Mouse (Mus musculus) limb, embryonic 11.5 days (tissue): ENCODE measurements around the gene Cuedc1. TPM values are rescaled to one million over a fixed set of nuclear protein-coding genes. Genes with fewer than 3 reads are reported as not detected.

Experiments
- ATAC-seq: fragments of 200-750 bp; cut with Nextera tagmentation; 2 replicates; pipeline ENCODE4 v1.8.0; 2017; ENCODE audit warnings: low read depth; ENCODE audit not compliant: insufficient number of reproducible peaks, low FRiP score, low TSS enrichment
- DNase-seq: peaks from one replicate; pipeline ENCODE4 v3.0.0-alpha.2; 2015; ENCODE audit warnings: low spot score
- H3K27ac ChIP-seq: fragments of 300-500 bp; sonication (generic); replicated peaks from 2 replicates; pipeline ENCODE4 v1.5.1; 2014; ENCODE audit warnings: low read depth, mild to moderate bottlenecking, low read length
- H3K27me3 ChIP-seq: fragments of 300-500 bp; sonication (generic); 2 replicates; pipeline ENCODE4 v1.6.1; 2014; ENCODE audit warnings: mild to moderate bottlenecking, low read length, mixed read lengths; ENCODE audit not compliant: control insufficient read depth, insufficient read depth
- H3K36me3 ChIP-seq: fragments of 300-500 bp; sonication (generic); 2 replicates; pipeline ENCODE4 v1.6.1; 2014; ENCODE audit warnings: mild to moderate bottlenecking, low read length, moderate library complexity, mixed read lengths; ENCODE audit not compliant: control insufficient read depth, insufficient read depth
- H3K4me1 ChIP-seq: fragments of 300-500 bp; sonication (generic); 2 replicates; pipeline ENCODE4 v1.6.1; 2014; ENCODE audit warnings: low read length, mixed read lengths; ENCODE audit not compliant: control insufficient read depth, insufficient read depth
- H3K4me2 ChIP-seq: fragments of 300-500 bp; sonication (generic); 2 replicates; pipeline ENCODE4 v1.6.1; 2014; ENCODE audit warnings: low read depth, mild to moderate bottlenecking, moderate library complexity; ENCODE audit not compliant: severe bottlenecking
- H3K4me3 ChIP-seq: fragments of 300-500 bp; sonication (generic); 2 replicates; pipeline ENCODE4 v1.5.1; 2014; ENCODE audit warnings: low read depth, low read length
- H3K9ac ChIP-seq: fragments of 300-500 bp; sonication (generic); 2 replicates; pipeline ENCODE4 v1.6.1; 2014; ENCODE audit warnings: mild to moderate bottlenecking, low read length
- H3K9me3 ChIP-seq: fragments of 300-500 bp; sonication (generic); 2 replicates; pipeline ENCODE4 v1.6.1; 2016; ENCODE audit warnings: low read length; ENCODE audit not compliant: control insufficient read depth
- WGBS: fragments of 180-500 bp; shearing (Covaris S2); extraction: QIAGEN DNeasy Blood & Tissue Kit; methylation state at CpG from one replicate; pipeline ENCODE4 v1.1.7; 2014; 5-methylcytosine and 5-hydroxymethylcytosine counted together
- polyA plus RNA-seq: library from polyadenylated mRNA; unstranded; fragments of >200 nt; fragmentation: Nextera tagmentation; extraction: Ambion mirVana; gene quantifications from 2 replicates; pipeline ENCODE4 v1.2.1, GENCODE M21; 2014

Cuedc1 gene
- polyA plus RNA-seq, 1 experiment from 2014 or later: 14.3 TPM

- peak; percentile 79 for DNase-seq
- 2% methylated on average over 10 of the region's 10 CpGs for WGBS
These were observed 143.0 kb downstream of the Cuedc1 start for GRCm38 (mm10) chr11:88240736-88241353.

GRCm38 (mm10) chr11:88241468-88242301 is 143.8 kb downstream of the Cuedc1 start:
- H3K4me1 ChIP-seq: peaks cover 14% of the 10 kb centered on the region
- 39% methylated on average over 12 of the region's 12 CpGs for WGBS
- ATAC-seq: 0 out of 2 replicates have a peak, but pooled peaks have one; percentile 37
- H3K9me3 ChIP-seq: no peaks in the 10 kb centered on the region
- no peak overlapping the region for H3K9ac ChIP-seq
- H3K4me3 ChIP-seq: no peak overlapping the region
- no peaks in the 10 kb centered on the region for H3K27me3 ChIP-seq
- H3K36me3 ChIP-seq: no peaks in the 10 kb centered on the region
- DNase-seq: no peak
- no peak overlapping the region for H3K4me2 ChIP-seq
- peak overlapping the region; percentile 82 for H3K27ac ChIP-seq

More at GRCm38 (mm10) chr11:88240736-88241353, 143.0 kb downstream of the Cuedc1 start:
- Histone ChIP-seq H3K9me3 (no peaks in the 10 kb centered on the region), H3K4me2 (peak overlapping the region; percentile 11; the same call in 1 of the 2 replicates), H3K4me3 (no peak overlapping the region), H3K4me1 (peaks cover 16% of the 10 kb centered on the region), H3K36me3 (no peaks in the 10 kb centered on the region), H3K27ac (peak overlapping the region; percentile 60), H3K9ac (peak overlapping the region; percentile 23; the same call in 1 of the 2 replicates), H3K27me3 (no peaks in the 10 kb centered on the region)
- ATAC-seq: peak; percentile 71; the same call in 1 of the 2 replicates

Other genes with a start within 250 kb of the Cuedc1 start
- gene Mks1, start 244.8 kb upstream of the Cuedc1 start, polyA plus RNA-seq: 14.3 and 14.9 TPM in 2 replicates
- 0.08 TPM in 1 of 2 replicates, not detected in the other for gene Epx, start 222.5 kb upstream of the Cuedc1 start, polyA plus RNA-seq
- not detected in 2 replicates for gene Olfr462, start 205.8 kb upstream of the Cuedc1 start, polyA plus RNA-seq
- gene Olfr463, start 200.7 kb upstream of the Cuedc1 start, polyA plus RNA-seq: not detected in 2 replicates
- not detected in 2 replicates for gene Olfr464, start 177.1 kb upstream of the Cuedc1 start, polyA plus RNA-seq
- 16.8 and 18.6 TPM in 2 replicates for gene Dynll2, start 110.5 kb upstream of the Cuedc1 start, polyA plus RNA-seq
- gene Srsf1, start 50.7 kb upstream of the Cuedc1 start, polyA plus RNA-seq: 500 and 537 TPM in 2 replicates
- 63.7 and 67.5 TPM in 2 replicates for gene Vezf1, start 29.8 kb upstream of the Cuedc1 start, polyA plus RNA-seq
- gene Mrps23, start 106.3 kb downstream of the Cuedc1 start, polyA plus RNA-seq: 59.3 and 60.4 TPM in 2 replicates
- gene Ccdc182, start 196.0 kb downstream of the Cuedc1 start, polyA plus RNA-seq: 0.12 and 0.52 TPM in 2 replicates